Mouse (Mus musculus) lung, postnatal 0 days (tissue): ENCODE measurements around the gene Tdrd9.

Experiments
- CTCF ChIP-seq: IDR thresholded peaks from 2 replicates; pipeline ENCODE4 v1.5.1; 2016; ENCODE audit warnings: antibody characterized with exemption, mild to moderate bottlenecking
- EP300 ChIP-seq: IDR thresholded peaks from 2 replicates; pipeline ENCODE4 v1.6.1; 2016; ENCODE audit warnings: antibody characterized with exemption, mild to moderate bottlenecking, control low read depth

DNA sequence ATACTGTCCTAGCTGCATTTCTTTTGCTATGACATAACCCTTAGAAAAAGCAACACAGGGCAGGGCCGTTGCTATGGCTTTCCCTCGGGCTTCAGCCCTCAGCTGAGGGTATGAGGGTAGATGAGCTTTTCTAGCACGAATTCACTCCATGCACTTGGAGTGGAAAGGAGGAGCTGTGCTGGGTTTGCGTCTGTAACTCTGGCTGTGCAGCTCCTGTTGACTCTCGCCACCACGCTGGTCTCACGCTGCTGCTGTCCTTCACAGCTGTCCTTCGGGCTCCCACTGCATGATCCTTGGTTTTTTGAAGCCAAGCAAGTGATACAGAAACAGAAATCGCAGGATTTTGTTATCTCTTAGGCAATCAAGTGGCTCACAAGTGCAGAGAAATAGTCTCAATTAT lies 15.4 kb downstream of the Tdrd9 start:
- no peak for TF ChIP-seq CTCF
- no peak for TF ChIP-seq EP300
